Mouse (Mus musculus) embryonic facial prominence, embryonic 15.5 days (tissue): ENCODE measurements around the gene Nup210l. TPM values are rescaled to one million over a fixed set of nuclear protein-coding genes. Genes with fewer than 3 reads are reported as not detected.

Experiments
- ATAC-seq: fragments of 200-750 bp; cut with Nextera tagmentation; 2 replicates; pipeline ENCODE4 v1.8.0; 2017; ENCODE audit warnings: low read depth, moderate TSS enrichment; ENCODE audit not compliant: insufficient number of reproducible peaks, low FRiP score, low TSS enrichment
- H3K27ac ChIP-seq: fragments of 300-500 bp; sonication (generic); replicated peaks from 2 replicates; pipeline ENCODE4 v1.5.1; 2015; ENCODE audit warnings: mild to moderate bottlenecking, inconsistent platforms
- H3K27me3 ChIP-seq: fragments of 300-500 bp; sonication (generic); 2 replicates; pipeline ENCODE4 v1.6.1; 2015; ENCODE audit warnings: inconsistent platforms
- H3K36me3 ChIP-seq: fragments of 300-500 bp; sonication (generic); 2 replicates; pipeline ENCODE4 v1.6.1; 2015; ENCODE audit warnings: mild to moderate bottlenecking, inconsistent platforms
- H3K4me1 ChIP-seq: fragments of 300-500 bp; sonication (generic); 2 replicates; pipeline ENCODE4 v1.6.1; 2015; ENCODE audit warnings: inconsistent platforms
- H3K4me2 ChIP-seq: fragments of 300-500 bp; sonication (generic); replicated peaks from 2 replicates; pipeline ENCODE4 v1.6.1; 2015; ENCODE audit warnings: mild to moderate bottlenecking, inconsistent platforms
- H3K4me3 ChIP-seq: fragments of 300-500 bp; sonication (generic); replicated peaks from 2 replicates; pipeline ENCODE4 v1.5.1; 2015; ENCODE audit warnings: mild to moderate bottlenecking, inconsistent platforms
- H3K9ac ChIP-seq: fragments of 300-500 bp; sonication (generic); 2 replicates; pipeline ENCODE4 v1.6.1; 2015; ENCODE audit warnings: inconsistent platforms
- H3K9me3 ChIP-seq: fragments of 300-500 bp; sonication (generic); replicated peaks from 2 replicates; pipeline ENCODE4 v1.6.1; 2016; ENCODE audit warnings: inconsistent platforms
- WGBS: fragments of 180-500 bp; shearing (Covaris S2); methylation state at CpG from one replicate; pipeline ENCODE4 v1.1.7; 2015; 5-methylcytosine and 5-hydroxymethylcytosine counted together
- polyA plus RNA-seq: library from polyadenylated mRNA; unstranded; fragments of >200 nt; fragmentation: Nextera tagmentation; extraction: Ambion mirVana; gene quantifications from 2 replicates; pipeline ENCODE4 v1.2.1, GENCODE M21; 2015

Nup210l gene
- polyA plus RNA-seq, 1 experiment from 2014 or later: 0.36 TPM

DNA sequence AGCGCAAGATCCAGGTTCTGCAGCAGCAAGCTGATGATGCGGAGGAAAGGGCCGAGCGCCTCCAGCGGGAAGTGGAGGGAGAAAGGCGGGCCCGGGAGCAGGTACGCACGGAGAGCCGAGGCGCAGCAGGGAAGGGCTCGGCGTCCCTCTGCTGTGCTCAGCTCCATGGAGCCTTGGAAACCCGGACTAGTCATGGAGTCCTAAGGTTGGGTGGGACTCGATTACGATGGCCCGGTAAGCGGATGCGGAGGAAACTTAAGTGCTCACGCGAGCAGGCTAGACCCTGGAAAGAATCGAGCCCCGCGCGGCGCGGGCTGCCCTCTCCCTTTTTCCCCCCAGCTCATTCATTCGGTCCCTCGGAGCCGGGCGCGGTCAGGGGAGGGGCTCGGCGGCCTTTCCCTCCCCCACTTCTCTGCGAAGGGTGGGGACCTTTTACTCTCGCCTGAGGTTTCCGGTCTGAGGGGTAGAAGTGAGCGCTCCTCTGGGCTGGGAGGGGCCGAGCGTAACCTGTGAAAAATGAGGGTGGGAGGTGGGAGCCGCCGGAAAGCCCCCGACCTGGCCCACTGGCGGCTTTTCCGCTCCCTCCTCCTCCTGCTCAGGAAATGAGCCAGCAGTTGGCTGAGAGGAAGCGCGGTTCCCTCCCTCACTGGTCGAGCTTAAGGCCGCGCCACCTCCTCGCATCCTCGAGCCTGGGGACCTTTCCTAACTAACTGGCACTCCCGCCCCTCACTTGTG, 24.0 kb upstream of the Nup210l start:
- H3K27me3 ChIP-seq: no peaks in the 10 kb centered on the region
- 0% methylated on average over 53 of the region's 53 CpGs for WGBS
- H3K4me1 ChIP-seq: peaks cover 56% of the 10 kb centered on the region

GRCm38 (mm10) chr3:90080498-90080863, 23.5 kb upstream of the Nup210l start:
- Histone ChIP-seq H3K4me2 (peak overlapping the region; percentile 66), H3K36me3 (no peaks in the 10 kb centered on the region), H3K4me3 (peak overlapping the region; percentile 88), H3K27ac (peak overlapping the region; percentile 99), H3K27me3 (no peaks in the 10 kb centered on the region), H3K9me3 (no peaks in the 10 kb centered on the region), H3K9ac (peak overlapping the region; percentile 85), H3K4me1 (peaks cover 62% of the 10 kb centered on the region)
- 0% methylated on average over 6 of the region's 6 CpGs for whole genome bisulfite sequencing
- no peak for ATAC-seq

More for the DNA sequence above, 24.0 kb upstream of the Nup210l start:
- Histone ChIP-seq H3K36me3 (no peaks in the 10 kb centered on the region), H3K27ac (peak overlapping the region; percentile 99), H3K4me2 (peak overlapping the region; percentile 66), H3K9ac (peak overlapping the region; percentile 85), H3K9me3 (no peaks in the 10 kb centered on the region), H3K4me3 (peak overlapping the region; percentile 88)
- peak; percentile 63 for ATAC-seq

DNA sequence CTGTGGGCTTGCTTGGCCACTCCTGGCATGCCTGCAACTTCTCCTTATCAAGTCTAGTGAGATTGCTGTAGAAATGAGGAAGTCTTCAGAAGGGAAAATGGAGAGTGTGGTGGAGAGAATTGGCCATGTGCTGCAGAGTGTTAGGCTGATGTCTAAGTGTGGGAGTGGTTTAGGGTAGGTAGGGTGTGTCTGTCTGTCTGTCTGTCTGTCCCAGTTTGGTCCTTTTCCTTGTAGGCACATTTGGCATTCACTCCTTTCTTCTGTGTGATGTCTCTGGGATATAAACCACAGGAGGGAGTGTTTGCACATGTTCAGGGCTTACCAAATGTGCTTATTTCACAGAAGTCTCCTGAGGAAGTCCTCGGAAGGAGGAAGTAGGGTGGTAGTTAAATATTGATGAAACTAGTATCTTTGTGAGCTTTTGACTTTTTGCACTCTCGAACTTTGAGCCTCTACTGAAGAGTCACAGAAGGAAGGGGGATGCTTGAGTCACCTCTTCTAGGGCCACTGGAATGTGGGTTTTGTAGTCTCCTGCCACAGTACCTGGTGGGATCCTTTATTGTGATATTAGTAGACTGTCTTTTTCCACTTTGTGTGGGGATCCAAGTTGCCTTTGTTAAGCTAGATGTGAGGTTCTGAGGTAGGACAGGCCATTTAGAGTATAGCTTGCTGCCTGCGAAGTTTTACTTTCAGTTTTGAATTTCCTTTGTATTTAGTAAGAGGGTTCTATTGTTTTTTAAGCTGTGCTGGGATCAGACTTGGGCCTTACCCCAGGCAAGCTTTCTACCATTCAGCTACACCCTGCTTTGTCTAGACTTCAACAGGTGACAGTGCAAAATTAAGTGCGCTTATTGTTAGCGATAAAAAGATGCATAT, 22.3 kb upstream of the Nup210l start:
- peak overlapping the region; percentile 18; the same call in 1 of the 2 replicates for H3K9ac ChIP-seq
- ATAC-seq: no peak
- H3K4me2 ChIP-seq: peak overlapping the region; percentile 66
- peak overlapping the region; percentile 88 for H3K4me3 ChIP-seq
- H3K36me3 ChIP-seq: no peaks in the 10 kb centered on the region
- peaks cover 62% of the 10 kb centered on the region for H3K4me1 ChIP-seq
- H3K9me3 ChIP-seq: no peaks in the 10 kb centered on the region
- WGBS: 69% methylated on average over 5 of the region's 5 CpGs
- H3K27me3 ChIP-seq: no peaks in the 10 kb centered on the region
- H3K27ac ChIP-seq: peak overlapping the region; percentile 34; the same call in 1 of the 2 replicates

DNA sequence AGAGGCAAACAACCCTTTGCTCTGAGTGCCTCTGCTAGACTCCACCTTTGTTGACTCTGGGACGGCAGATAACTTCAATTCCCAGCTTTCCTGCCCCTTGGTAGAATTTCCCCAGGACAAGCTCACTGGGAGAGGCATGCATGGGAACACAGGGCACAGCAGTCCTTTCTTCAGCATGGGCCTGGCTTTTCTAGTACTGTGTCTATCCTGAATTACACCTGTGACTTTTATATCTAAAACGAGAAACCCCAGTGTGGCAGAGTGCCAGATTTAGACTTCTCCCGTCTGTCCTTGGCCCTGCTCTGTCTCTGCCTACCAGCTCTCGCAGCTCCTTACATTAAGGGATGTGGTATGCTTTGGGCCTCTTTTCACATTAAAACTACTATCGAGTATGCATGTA, 20.9 kb upstream of the Nup210l start:
- H3K9me3 ChIP-seq: no peaks in the 10 kb centered on the region
- peaks cover 55% of the 10 kb centered on the region for H3K4me1 ChIP-seq
- no peak overlapping the region for H3K4me3 ChIP-seq
- peak overlapping the region; percentile 56 for H3K27ac ChIP-seq
- WGBS: 54% methylated on average over 5 of the region's 5 CpGs
- H3K4me2 ChIP-seq: no peak overlapping the region
- no peaks in the 10 kb centered on the region for H3K27me3 ChIP-seq
- no peak for ATAC-seq
- peak overlapping the region; percentile 15; the same call in 1 of the 2 replicates for H3K9ac ChIP-seq
- peaks cover 14% of the 10 kb centered on the region for H3K36me3 ChIP-seq

DNA sequence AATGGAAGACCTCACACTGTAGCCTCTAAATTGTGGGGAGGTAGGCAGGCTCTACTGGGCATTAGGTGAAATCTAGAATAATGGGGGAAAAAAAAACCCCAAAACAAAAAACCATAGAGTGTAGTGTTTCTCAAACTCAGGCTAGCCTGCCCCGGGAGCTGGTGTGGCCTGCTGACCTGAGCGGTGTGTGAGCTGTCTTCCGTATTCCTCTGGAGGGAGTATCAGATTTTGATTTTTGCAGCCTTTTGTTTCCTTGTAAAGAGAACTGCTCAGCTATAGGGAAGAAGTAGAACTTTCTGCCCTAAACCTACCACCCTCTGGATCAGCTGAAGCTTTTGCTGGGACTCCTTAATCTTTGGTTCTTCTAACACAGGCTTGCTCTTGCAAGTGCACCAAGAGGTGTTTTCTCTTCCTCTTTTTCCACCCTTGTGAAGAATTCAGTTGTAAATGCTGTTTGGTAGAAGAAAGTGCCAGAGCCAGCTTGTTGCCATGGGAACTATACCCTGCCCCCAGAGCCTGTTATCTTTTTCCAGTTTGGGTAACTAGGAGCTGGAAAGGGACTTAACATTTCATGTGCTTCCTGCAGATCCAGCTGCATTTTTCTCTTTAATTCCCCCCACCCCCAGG, 20.1 kb upstream of the Nup210l start:
- H3K9ac ChIP-seq: no peak overlapping the region

DNA sequence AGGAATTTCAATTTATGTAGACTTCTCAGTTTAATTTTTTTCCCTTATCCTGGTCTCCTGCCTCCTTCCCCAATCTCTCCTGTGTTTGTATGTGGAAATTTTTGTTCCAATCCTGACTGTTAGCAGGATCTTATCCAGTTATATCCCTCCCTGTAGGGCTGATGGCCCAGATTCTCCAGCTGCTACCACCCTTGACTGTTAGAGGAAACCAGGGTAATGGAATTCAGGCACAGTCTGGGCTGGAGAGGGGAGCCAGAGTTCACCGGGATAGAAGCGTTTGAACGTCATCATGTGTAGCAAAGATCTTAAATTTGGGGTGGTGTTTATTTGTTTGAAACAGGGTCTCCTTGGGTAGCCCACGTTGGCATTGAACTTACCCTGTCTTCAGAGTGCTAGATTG, 19.1 kb upstream of the Nup210l start:
- 0 out of 2 replicates have a peak overlapping the region, but pooled peaks have one; percentile 34 for H3K27ac ChIP-seq
- no peak for ATAC-seq
- no peaks in the 10 kb centered on the region for H3K9me3 ChIP-seq
- H3K4me1 ChIP-seq: peaks cover 46% of the 10 kb centered on the region
- no peak overlapping the region for H3K4me2 ChIP-seq
- peaks cover 32% of the 10 kb centered on the region for H3K36me3 ChIP-seq
- 68% methylated on average over 4 of the region's 4 CpGs for WGBS
- H3K9ac ChIP-seq: no peak overlapping the region
- no peaks in the 10 kb centered on the region for H3K27me3 ChIP-seq
- H3K4me3 ChIP-seq: no peak overlapping the region

More for the DNA sequence above, 20.1 kb upstream of the Nup210l start:
- Histone ChIP-seq H3K4me3 (no peak overlapping the region), H3K9me3 (no peaks in the 10 kb centered on the region), H3K36me3 (peaks cover 22% of the 10 kb centered on the region), H3K27me3 (no peaks in the 10 kb centered on the region), H3K4me2 (no peak overlapping the region), H3K27ac (peak overlapping the region; percentile 56), H3K4me1 (peaks cover 50% of the 10 kb centered on the region)
- ATAC-seq: no peak
- WGBS: 56% methylated on average over 3 of the region's 3 CpGs

DNA sequence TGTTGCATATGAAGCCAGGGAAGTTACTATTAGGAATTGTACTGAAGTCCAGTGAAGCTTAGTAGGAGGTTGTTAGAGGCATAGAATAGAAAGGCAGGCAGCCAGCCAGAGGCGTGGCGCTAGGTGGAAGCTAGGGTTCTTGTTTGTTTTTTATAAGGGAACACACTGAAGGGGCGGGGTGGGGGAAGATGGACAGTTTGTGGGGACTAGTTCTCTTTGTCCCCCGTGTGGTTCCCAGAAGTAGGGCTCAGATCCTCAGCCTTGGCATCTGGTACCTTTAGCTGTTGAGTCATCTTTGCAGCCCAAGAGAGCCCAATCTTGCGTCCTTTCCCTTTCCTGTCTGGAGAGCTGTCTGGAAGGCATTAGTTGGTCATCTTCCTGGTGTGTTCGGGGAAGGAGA, 18.7 kb upstream of the Nup210l start:
- Histone ChIP-seq H3K4me3 (no peak overlapping the region), H3K9me3 (no peaks in the 10 kb centered on the region), H3K27me3 (no peaks in the 10 kb centered on the region), H3K36me3 (peaks cover 36% of the 10 kb centered on the region), H3K4me2 (no peak overlapping the region), H3K9ac (no peak overlapping the region), H3K4me1 (peaks cover 46% of the 10 kb centered on the region), H3K27ac (no peak overlapping the region)
- 70% methylated on average over 6 of the region's 6 CpGs for WGBS
- no peak for ATAC-seq

- Histone ChIP-seq H3K27ac (no peak overlapping the region), H3K9me3 (no peaks in the 10 kb centered on the region), H3K4me3 (no peak overlapping the region), H3K4me1 (peaks cover 43% of the 10 kb centered on the region), H3K27me3 (no peaks in the 10 kb centered on the region), H3K4me2 (no peak overlapping the region), H3K36me3 (peaks cover 44% of the 10 kb centered on the region), H3K9ac (no peak overlapping the region)
- WGBS: 87% methylated on average over 5 of the region's 5 CpGs
- ATAC-seq: no peak
Measured at GRCm38 (mm10) chr3:90086068-90086467, 17.9 kb upstream of the Nup210l start.

GRCm38 (mm10) chr3:90088617-90089016, 15.3 kb upstream of the Nup210l start:
- 88% methylated on average over 2 of the region's 2 CpGs for WGBS
- no peak overlapping the region for H3K4me2 ChIP-seq
- H3K27me3 ChIP-seq: no peaks in the 10 kb centered on the region
- H3K9me3 ChIP-seq: no peaks in the 10 kb centered on the region
- H3K36me3 ChIP-seq: peaks cover 67% of the 10 kb centered on the region
- no peak overlapping the region for H3K27ac ChIP-seq
- no peak for ATAC-seq
- peaks cover 18% of the 10 kb centered on the region for H3K4me1 ChIP-seq
- no peak overlapping the region for H3K4me3 ChIP-seq
- no peak overlapping the region for H3K9ac ChIP-seq

- no peaks in the 10 kb centered on the region for H3K9me3 ChIP-seq
- H3K27me3 ChIP-seq: no peaks in the 10 kb centered on the region
- 81% methylated on average over 6 of the region's 6 CpGs for WGBS
- no peak overlapping the region for H3K9ac ChIP-seq
- H3K4me2 ChIP-seq: no peak overlapping the region
- no peak overlapping the region for H3K27ac ChIP-seq
- H3K4me3 ChIP-seq: no peak overlapping the region
- ATAC-seq: no peak
- no peaks in the 10 kb centered on the region for H3K4me1 ChIP-seq
- peaks cover 88% of the 10 kb centered on the region for H3K36me3 ChIP-seq
Measured at GRCm38 (mm10) chr3:90090892-90091291, 13.0 kb upstream of the Nup210l start.

DNA sequence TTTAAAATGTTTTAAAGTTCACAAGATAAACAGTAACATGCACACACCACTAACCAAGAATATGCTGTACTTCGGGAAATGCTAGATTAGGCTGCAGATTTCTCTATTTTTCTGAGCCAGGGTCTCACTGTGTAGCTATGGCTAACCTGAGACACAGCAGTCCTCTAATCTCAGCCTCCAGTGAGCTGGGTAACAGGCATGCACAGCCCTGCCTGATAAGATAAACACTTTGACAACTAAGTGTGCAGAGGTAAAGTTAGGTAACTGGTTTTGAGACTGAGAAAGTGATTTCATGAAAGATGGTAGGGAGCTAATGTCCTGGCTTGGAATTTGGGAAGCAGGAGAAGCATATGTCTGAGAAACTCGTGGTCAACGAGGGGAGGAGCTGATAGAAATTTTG, 9.5 kb upstream of the Nup210l start:
- H3K4me3 ChIP-seq: no peak overlapping the region
- no peak overlapping the region for H3K4me2 ChIP-seq
- no peak overlapping the region for H3K9ac ChIP-seq
- H3K4me1 ChIP-seq: no peaks in the 10 kb centered on the region
- no peak for ATAC-seq
- no peak overlapping the region for H3K27ac ChIP-seq
- 98% methylated on average over 3 of the region's 3 CpGs for WGBS
- peaks cover 83% of the 10 kb centered on the region for H3K36me3 ChIP-seq
- no peaks in the 10 kb centered on the region for H3K9me3 ChIP-seq
- no peaks in the 10 kb centered on the region for H3K27me3 ChIP-seq
